Mouse (Mus musculus) spleen, postnatal 10 days (tissue): ENCODE data around the gene F5.
A peak's percentile ranks its signal among the peaks of the same experiment; 100 is the strongest.

Experiments
- DNase-seq, 2 experiments: peaks; one replicate each; pipeline ENCODE4 v3.0.0; 2021 to 2022; ENCODE audit warnings: low spot score in 2 of 2

F5 gene

GRCm38 (mm10) chr1:164151387-164152088 is at the start of gene F5:
F5 (plus strand) TSS chr1:164151838.
- DNase-seq = no peak

DNA sequence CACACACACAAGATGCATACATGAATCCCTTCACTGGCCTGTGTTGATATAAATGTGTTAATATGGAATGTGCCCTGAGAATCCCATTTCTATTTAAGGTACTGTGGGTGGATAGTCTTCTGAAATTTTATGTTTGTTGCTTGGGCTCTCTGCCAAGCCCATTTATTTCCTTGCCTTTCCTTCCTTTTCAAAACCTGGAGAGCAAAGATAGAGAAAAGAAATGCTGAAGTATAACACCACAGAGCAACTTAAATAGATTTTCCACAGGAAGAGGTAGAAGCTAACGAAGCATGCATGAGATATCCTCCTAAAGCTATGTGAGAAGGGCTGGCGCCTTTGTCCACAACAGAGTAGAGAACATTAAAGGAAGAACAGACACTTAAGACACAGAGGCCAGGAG is 41.9 kb upstream of the F5 start:
- no peak for DNase-seq

GRCm38 (mm10) chr1:164110591-164111329 is 40.9 kb upstream of the F5 start:
- DNase-seq = no peak

GRCm38 (mm10) chr1:164114280-164114679 is 37.4 kb upstream of the F5 start:
- DNase-seq = no peak

GRCm38 (mm10) chr1:164114947-164115493 is 36.6 kb upstream of the F5 start, which contains the start of gene Selp:
Selp (plus strand) TSS chr1:164115264.
- DNase-seq = no peak

DNA sequence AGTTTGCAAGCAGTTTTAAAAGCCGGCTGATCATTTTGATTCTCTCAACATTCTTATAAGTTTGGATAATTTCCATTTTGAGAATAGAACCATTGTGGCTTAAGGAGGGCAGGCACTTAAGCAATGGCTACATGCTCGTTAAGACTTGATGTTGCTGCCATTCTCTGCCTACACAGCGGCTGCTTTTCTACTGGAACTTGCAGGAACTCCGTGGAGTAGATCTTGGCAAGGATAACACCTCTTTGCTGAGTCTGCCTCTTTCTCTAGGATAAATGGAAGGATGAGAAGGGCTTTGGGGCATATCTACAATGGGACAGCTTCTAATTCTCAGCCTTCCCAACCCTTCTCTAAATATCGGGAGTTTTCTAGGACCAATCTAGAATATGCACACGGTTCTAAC is 36.0 kb upstream of the F5 start:
- DNase-seq = no peak

GRCm38 (mm10) chr1:164117869-164118268 is 33.8 kb upstream of the F5 start:
- DNase-seq = no peak

- no peak for DNase-seq
Measured at GRCm38 (mm10) chr1:164119892-164120776, 31.5 kb upstream of the F5 start.

- no peak for DNase-seq
Measured at GRCm38 (mm10) chr1:164120777-164121158, 30.9 kb upstream of the F5 start.

- no peak for DNase-seq
Measured at GRCm38 (mm10) chr1:164123836-164124235, 27.8 kb upstream of the F5 start.

- no peak for DNase-seq
Measured at GRCm38 (mm10) chr1:164130013-164130412, 21.6 kb upstream of the F5 start.

- no peak for DNase-seq
Measured at GRCm38 (mm10) chr1:164132609-164133008, 19.0 kb upstream of the F5 start.

- no peak for DNase-seq
Measured at GRCm38 (mm10) chr1:164134101-164134500, 17.5 kb upstream of the F5 start.

DNA sequence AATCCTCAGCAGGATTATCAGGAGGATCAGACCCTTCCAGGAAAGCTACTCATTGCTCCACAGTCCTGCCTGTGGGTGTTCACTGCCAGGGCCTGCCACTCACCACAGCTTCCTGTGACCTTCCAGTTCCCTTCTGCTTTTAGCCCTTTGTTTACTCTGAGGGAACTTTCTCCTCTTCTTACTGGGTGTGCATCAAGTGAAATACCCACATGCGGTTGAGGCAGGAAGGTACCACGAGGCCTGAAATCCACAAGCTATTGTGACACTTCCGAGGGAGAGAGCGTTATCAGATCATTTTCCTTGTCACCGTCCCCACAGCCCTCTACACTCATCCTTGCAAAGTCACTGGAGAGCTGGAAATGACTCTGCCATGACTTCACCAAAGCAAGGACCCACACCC is 16.3 kb upstream of the F5 start:
- DNase-seq = peak in 1 of 2 experiments; percentile 31

DNA sequence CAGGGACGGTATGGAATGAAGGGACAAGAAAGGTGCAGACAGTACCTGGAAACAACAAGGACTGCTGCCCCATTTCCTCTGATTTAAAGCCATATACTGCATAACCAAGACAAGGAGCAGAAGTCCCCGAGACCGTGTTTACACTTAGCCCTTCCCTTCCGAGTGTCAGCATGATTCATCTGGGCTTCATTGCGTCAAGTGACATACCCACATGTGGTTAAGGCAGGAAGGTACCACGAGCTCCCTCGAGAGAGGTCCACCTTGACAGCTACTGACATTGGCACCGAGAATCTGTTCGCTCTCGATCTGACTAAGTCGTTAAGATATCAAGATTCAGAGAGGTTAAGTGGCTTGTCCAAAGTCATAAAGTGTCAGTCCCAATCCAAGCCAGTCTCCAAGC is 15.7 kb upstream of the F5 start:
- DNase-seq = peak in 1 of 2 experiments; percentile 48

- no peak for DNase-seq
Measured at GRCm38 (mm10) chr1:164136636-164137035, 15.0 kb upstream of the F5 start.

DNA sequence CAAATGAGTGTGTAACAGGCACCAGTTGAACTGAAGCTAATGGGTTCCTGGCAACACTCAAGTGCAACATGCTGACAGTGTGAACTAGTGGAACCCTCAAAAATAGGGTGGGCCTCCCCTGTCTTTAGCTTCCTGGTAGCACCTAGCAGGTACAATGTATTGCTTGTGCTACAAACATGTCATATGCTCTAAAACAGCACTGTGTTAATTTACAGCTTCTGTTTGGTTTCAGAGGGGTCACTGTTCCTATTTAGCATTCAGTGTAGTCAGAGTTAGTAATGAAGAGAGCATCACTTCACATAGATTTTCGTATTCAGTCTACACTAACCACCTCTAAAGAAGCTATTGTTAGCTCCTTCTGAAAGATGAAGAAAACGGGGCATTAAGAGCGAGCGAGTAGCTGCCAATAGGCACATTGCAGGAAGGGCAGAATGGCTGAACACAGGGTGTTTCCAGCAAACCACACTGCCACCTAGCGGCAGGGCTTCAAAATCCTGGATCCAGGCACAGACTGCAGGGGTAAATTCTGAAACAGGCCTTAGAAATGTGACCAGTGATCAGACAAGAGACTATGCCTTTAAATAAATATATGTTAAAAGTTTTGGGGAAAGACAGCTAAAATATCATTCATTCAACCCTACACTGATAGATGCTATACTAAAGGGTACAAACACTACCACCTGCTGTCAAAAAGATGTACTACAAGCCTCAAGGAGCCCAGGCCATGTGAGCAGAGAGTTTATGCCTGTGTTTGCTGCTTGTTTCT is 13.1 kb upstream of the F5 start:
- peak; percentile 67 to 87 for DNase-seq

GRCm38 (mm10) chr1:164139464-164139863 is 12.2 kb upstream of the F5 start:
- DNase-seq = no peak

- peak in 1 of 2 experiments; percentile 63 for DNase-seq
Measured at GRCm38 (mm10) chr1:164149083-164149482, 2.6 kb upstream of the F5 start.

GRCm38 (mm10) chr1:164152836-164153235 is 1.2 kb downstream of the F5 start:
- DNase-seq = no peak

GRCm38 (mm10) chr1:164154983-164155382 is 3.3 kb downstream of the F5 start:
- no peak for DNase-seq
